Mouse (Mus musculus) embryo, embryonic 10.5 days (tissue): ENCODE results near the gene Cers5.
"Not testable (repeated sequence)": the region's sequence is repeated elsewhere in the genome, so short reads cannot be mapped to it uniquely, and the experiment has no call there.

Experiments used
- DNase-seq: peaks from one replicate; pipeline ENCODE4 v3.0.0-alpha.2; 2015; ENCODE audit warnings: low spot score

The Cers5 gene

DNA sequence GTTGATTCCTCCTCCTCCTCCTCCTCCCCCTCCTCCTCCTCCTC lies at the start of gene Cers5:
Cers5 (minus strand) TSS at position 5 of the 44 bp plus-strand sequence.
- DNase-seq: not testable (repeated sequence)

DNA sequence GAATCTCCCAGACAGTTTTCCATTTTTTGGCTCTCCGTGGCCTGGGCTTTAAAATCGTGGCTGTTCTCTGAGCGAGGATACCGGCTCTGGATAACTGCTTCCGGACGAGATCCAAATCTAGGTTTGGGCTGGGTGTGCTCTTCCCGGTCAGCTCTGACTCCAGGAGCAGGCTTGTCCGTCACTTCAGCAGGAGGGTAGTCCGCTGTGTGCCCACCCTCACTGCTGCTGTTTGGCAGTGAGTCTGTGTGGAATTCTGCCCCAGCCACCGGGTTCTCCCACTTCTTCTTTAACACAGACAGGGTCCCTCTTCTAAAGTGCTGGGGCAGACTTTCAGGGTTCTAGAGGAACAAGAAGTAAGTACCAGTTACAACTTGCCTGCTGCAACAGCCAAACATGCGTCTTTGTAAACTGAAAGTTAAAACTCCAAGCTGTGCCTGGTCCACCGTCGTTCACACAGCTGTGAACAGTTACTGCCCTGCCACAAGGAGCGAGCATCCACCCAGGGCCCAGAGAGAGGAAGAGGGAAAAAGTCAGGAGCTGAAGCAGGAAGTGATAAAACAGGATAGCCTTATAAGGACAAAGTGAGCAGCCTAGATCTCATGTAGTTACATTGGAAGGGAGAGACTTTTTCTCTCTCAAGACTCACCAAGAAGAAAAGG lies 47.1 kb upstream of the Cers5 start:
- DNase-seq: peak; percentile 75

- DNase-seq: no peak
Measured at GRCm38 (mm10) chr15:99819109-99819440, 46.4 kb upstream of the Cers5 start.

DNA sequence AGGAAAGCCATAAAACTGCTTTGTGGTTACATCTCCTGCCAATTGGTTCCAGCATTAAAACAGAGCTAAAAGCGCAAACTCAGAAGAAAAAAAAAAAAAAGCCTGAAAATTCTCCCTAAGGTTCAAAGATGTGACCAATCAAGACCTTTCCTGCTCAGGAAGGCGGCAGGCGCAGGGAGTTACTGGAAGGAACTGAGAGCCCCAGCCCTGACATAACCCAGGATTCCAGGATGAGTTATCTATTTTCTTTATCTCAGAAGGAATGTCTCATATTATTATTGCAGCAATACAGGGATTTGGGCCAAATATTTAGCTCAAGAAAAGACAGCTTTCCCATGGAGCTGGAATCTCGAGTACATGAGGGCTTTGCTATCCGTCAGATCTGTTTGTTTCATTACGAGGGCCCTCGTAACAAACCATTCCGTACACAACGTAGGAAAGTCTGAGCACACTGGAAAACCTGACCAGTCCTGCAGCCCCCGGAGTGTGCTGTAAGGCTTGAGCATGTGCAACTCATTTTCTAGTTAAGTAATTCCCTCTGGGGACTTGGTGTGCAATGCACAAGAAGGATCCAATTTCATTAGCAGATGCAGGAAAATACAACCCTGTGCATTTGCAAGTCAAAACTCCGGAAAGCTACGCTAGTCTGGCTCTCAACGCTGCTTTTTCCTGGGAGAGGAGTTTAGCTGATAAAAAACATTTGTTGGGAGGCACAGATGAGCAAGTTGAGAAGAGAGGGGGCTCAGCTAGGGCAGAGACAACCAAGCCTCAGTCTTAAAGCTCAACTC lies 45.8 kb upstream of the Cers5 start:
- DNase-seq: peak; percentile 91

- peak; percentile 65 for DNase-seq
Measured at GRCm38 (mm10) chr15:99817343-99818235, 44.9 kb upstream of the Cers5 start.

DNA sequence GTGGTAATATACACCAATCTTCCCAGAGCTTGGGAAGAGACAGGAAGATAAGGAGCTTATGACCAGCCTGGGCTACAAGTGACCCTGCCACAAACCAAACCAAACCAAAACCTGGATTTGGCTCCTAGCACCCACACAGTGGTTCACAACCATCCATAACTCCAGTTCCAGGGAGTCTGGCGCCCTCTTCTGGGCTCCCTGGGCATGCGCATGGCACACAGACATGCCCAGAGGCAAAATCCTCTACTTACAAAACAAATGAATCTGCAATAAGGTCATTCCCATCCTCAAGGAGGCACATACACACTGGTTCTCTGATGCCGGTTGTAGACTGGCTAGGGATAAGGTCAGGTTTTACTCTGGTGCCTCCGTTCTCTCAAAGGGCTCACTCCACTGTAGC lies 43.3 kb upstream of the Cers5 start:
- no peak for DNase-seq

DNA sequence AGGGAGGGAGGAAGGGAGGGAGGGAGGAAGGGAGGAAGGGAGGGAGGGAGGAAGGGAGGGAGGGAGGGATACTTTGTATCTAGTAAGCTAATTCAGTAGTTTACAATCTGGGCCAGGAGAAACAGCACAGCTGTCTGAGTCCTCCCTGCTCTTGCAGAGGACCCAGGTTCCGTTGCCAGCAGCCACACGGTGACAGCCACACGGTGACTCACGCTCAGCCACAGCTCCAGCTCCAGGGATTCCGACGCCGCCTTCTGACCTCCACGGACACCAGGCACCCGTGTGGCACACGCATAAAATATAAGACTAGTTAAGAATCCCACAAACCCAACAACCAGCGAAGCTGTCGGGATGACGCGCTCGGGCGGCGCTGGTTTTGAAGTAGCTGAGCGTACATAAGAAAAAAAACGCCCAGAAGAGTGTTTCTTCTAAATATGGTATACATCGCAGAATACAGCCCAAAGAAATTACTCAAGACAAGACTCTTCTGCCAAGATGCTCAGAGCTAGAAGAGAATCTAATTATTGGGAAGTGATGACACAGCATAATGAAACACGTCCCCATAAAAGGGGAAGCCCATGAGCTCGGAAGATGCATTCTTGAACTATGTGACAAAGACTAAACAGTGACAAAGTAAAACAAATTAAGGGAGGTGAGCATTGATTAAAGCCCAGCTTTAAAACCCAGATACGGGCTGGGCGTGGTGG lies 42.0 kb upstream of the Cers5 start:
- no peak for DNase-seq

- DNase-seq: no peak
Measured at GRCm38 (mm10) chr15:99813639-99814038, 41.0 kb upstream of the Cers5 start.

DNA sequence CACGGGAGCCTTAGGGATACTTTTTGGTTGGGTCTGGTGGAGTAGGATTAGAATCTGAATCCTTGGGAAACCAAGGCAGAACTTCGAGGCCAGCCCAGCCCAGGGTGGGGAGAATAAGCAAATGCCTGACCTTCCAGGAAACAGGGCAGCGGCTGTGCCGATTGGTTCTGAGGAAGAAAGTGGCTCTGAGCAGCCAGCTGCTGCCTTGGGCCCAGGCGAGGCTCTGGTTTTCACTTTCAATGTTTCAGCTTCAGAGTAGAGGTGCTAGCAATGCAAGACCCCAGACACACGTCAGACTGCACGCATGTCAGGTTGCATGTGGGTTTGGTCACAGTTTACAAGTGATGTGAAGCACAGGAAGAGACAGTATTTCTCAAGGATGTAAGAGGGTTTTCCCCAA lies 39.4 kb upstream of the Cers5 start:
- no peak for DNase-seq

DNA sequence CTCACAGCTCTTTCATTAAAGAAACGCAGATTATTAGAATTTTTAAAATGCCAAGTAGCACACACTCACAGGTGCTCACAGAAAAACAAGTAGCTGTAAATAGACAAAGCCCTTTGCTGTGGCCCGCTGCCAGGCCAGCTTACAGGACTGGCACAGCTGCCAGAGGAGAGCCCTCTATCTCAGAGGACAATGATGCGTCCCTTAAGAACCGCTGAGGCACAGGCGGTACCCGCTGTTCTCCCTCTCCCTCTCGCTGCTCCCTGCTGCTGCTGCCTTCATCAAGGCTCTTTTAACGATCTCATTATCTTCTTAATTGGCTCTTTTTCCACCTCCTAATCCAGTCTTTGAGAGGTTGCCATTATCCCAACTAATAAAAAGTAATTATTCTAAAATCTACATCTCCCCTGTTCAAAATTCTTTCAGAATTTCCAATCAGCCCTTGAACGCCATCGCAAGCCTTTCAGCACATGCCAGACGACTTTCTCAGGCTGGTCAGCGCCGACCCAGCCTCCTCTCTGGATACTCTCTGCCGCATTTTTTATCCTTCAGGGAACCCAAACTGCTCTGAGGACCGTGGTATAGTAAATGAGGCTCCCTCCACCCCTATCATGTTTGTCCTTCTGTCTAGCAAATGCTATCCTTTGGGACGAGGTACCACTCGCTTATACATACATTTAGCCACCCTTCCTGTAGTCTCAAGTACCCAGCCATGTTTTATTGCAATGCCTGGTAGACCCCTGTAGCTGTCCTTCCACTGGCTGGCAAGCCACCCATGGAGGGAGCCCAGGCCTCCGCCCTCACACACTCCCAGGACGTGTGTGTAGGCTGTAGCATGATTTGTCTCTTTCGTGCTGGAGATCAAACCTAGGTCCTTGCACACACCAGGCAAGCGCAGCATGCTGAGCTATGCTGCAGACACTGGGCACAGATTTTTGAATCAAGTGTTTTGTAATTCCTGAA lies 35.4 kb upstream of the Cers5 start:
- DNase-seq: peak; percentile 31

GRCm38 (mm10) chr15:99806171-99806570 lies 33.5 kb upstream of the Cers5 start:
- peak; percentile 67 for DNase-seq

DNA sequence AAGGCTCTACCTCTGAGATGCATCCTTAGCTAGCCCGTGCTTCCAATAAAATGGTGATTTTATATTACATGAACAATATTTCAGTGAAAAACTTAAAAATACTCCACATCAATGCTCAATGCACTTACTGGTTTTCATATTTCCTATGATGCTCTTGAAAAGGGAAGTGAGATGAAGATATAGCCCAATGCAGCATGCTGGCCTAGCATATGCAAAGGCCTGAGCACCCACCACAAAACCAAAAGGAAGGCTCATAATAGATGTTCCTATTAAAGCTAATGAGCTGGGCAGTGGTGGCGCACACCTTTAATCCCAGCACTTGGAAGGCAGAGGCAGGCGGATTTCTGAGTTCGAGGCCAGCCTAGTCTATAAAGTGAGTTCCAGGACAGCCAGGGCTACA lies 33.0 kb upstream of the Cers5 start:
- DNase-seq: no peak

- DNase-seq: peak; percentile 67
Measured at GRCm38 (mm10) chr15:99803186-99803644, 30.5 kb upstream of the Cers5 start.

GRCm38 (mm10) chr15:99801885-99802572 lies 29.3 kb upstream of the Cers5 start:
- DNase-seq: peak; percentile 48

- no peak for DNase-seq
Measured at GRCm38 (mm10) chr15:99799706-99800105, 27.0 kb upstream of the Cers5 start.

DNA sequence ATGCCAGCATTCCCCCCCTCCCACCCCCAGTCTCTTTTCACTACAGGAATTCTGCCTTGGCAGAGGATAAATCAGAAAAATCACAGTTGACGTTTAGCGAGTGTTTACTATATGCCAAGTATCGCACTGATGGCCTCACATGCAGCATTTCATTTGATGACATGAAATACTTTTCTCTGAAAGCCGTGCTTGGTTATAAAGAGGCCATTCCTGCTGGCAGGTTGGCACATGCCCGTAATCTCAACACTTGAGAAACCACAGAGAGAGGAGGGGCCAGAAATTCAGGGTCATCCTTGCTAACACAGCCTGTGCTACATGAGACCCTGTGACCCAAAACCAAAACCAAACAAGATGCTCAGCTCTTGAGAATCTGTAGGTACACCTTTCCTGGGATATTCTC lies 25.2 kb upstream of the Cers5 start:
- no peak for DNase-seq

- no peak for DNase-seq
Measured at GRCm38 (mm10) chr15:99796735-99797134, 24.1 kb upstream of the Cers5 start.

- DNase-seq: no peak
Measured at GRCm38 (mm10) chr15:99796066-99796465, 23.4 kb upstream of the Cers5 start.

DNA sequence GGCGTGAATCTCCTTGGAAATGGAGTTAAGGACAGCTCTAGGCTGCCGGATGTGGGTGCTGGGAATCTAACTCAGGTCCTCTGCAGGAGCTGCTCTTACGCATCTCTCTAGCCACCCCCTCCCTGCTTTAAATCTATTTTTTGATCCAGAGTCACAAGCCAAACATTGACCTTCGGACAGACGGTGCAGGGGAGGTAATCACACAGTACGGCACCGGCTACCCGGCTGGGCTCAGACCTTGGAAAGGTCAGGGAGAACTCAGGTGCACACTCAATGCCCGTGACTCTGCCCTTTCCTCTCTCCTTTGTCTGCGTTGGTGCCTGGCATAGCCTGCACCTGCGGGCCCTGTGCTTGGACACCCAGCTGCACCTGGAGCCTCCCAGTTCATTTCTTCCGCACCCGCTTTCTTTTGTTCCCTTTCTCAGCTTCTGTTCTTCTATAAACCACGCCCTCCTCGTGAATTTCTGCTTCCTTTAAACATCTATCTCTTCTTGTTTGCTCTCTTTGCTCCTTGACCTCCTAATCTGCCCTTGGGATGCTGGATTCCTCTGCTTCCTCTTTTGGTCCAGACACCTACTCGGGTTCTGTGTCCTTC lies 19.6 kb upstream of the Cers5 start:
- no peak for DNase-seq

DNA sequence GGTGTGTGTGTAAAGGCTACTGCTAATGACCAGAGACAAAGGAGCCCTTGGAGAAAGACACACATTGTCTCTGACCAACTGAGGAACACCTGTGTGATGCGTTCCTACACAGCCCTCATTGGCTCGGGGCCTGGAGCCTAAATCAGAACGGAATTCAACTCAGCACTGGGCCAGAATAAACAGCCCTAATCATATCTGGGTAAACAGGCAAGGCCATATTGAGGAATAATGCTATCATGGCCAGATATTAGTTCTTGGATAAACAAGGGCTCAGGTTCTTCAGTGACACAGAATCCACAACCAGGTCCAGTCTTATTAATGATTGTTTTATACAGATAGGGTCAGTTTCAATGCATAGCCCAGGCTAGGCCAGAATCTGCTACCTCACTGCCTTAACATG lies 18.3 kb upstream of the Cers5 start:
- DNase-seq: no peak

GRCm38 (mm10) chr15:99790464-99790863 lies 17.8 kb upstream of the Cers5 start:
- no peak for DNase-seq
